Mouse (Mus musculus) hindbrain, embryonic 16.5 days (tissue): ENCODE results near the gene Cabin1. TPM values are rescaled to one million over a fixed set of nuclear protein-coding genes. Genes with fewer than 3 reads are reported as not detected.

ENCODE experiments used
- ATAC-seq: fragments of 200-750 bp; cut with Nextera tagmentation; 2 replicates; pipeline ENCODE4 v1.8.0; 2017; ENCODE audit warnings: moderate TSS enrichment, moderate library complexity
- H3K27ac ChIP-seq: fragments of 300-500 bp; sonication (generic); 2 replicates; pipeline ENCODE4 v1.5.1; 2014; ENCODE audit warnings: low read depth, mild to moderate bottlenecking, control low read depth, low read length, moderate library complexity
- H3K27me3 ChIP-seq: fragments of 300-500 bp; sonication (generic); replicated peaks from 2 replicates; pipeline ENCODE4 v1.6.1; 2014; ENCODE audit warnings: low read length; ENCODE audit not compliant: control insufficient read depth, insufficient read depth
- H3K36me3 ChIP-seq: fragments of 300-500 bp; sonication (generic); 2 replicates; pipeline ENCODE4 v1.6.1; 2014; ENCODE audit warnings: mild to moderate bottlenecking, low read length, moderate library complexity, mixed read lengths; ENCODE audit not compliant: control insufficient read depth, insufficient read depth
- H3K4me1 ChIP-seq: fragments of 300-500 bp; sonication (generic); 2 replicates; pipeline ENCODE4 v1.6.1; 2014; ENCODE audit warnings: low read depth, low read length; ENCODE audit not compliant: control insufficient read depth, insufficient read depth
- H3K4me2 ChIP-seq: fragments of 300-500 bp; sonication (generic); 2 replicates; pipeline ENCODE4 v1.6.1; 2014; ENCODE audit warnings: mild to moderate bottlenecking, low read length, control low read depth, moderate library complexity
- H3K4me3 ChIP-seq: fragments of 300-500 bp; sonication (generic); 2 replicates; pipeline ENCODE4 v1.5.1; 2014; ENCODE audit warnings: mild to moderate bottlenecking, low read length, control low read depth, moderate library complexity
- H3K9ac ChIP-seq: fragments of 300-500 bp; sonication (generic); 2 replicates; pipeline ENCODE4 v1.6.1; 2014; ENCODE audit warnings: low read depth, mild to moderate bottlenecking, control low read depth, low read length, moderate library complexity
- H3K9me3 ChIP-seq: fragments of 300-500 bp; sonication (generic); 2 replicates; pipeline ENCODE4 v1.6.1; 2014; ENCODE audit warnings: mild to moderate bottlenecking, low read length, moderate library complexity; ENCODE audit not compliant: control insufficient read depth
- WGBS: fragments of 180-500 bp; shearing (Covaris S2); extraction: QIAGEN DNeasy Blood & Tissue Kit; methylation state at CpG from one replicate; pipeline ENCODE4 v1.1.7; 2014; 5-methylcytosine and 5-hydroxymethylcytosine counted together
- polyA plus RNA-seq: library from polyadenylated mRNA; unstranded; fragments of >200 nt; fragmentation: Nextera tagmentation; extraction: Ambion mirVana; gene quantifications from 2 replicates; pipeline ENCODE4 v1.2.1, GENCODE M21; 2015

Gene Cabin1
- polyA plus RNA-seq, 1 experiment from 2014 or later = 30.9 TPM

GRCm38 (mm10) chr10:75633048-75633447 lies 131.1 kb downstream of the Cabin1 start:
- no peak overlapping the region for H3K4me2 ChIP-seq
- H3K9ac ChIP-seq = no peak overlapping the region
- no peaks in the 10 kb centered on the region for H3K4me1 ChIP-seq
- H3K36me3 ChIP-seq = no peaks in the 10 kb centered on the region
- no peak overlapping the region for H3K27ac ChIP-seq
- H3K9me3 ChIP-seq = no peaks in the 10 kb centered on the region
- no peak for ATAC-seq
- no peak overlapping the region for H3K4me3 ChIP-seq
- 62% methylated on average over 5 of the region's 5 CpGs for WGBS
- no peaks in the 10 kb centered on the region for H3K27me3 ChIP-seq

DNA sequence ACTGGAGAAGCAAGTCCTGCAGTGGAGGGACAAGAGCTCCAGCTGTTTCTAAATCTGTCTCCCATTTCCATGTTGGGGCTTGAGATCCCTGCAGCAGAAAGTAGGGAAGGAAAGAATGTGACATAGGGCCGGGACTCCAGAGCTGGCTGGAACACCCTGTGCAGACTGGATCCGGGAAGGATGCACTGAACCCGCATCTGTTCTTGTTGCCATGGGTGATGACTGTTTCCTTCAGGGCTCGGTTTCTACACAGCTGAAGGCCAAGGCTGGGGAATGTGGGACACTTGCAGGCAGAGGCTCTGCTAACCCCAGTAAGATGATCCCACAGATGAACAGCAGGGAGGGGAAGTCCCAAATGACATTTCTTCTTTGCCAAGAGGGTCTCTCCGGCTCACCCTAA lies 131.5 kb downstream of the Cabin1 start:
- peak; percentile 48; the same call in 1 of the 2 replicates for ATAC-seq
- Histone ChIP-seq H3K4me2 (no peak overlapping the region), H3K9me3 (no peaks in the 10 kb centered on the region), H3K4me1 (no peaks in the 10 kb centered on the region), H3K9ac (no peak overlapping the region), H3K27ac (no peak overlapping the region), H3K27me3 (no peaks in the 10 kb centered on the region), H3K36me3 (no peaks in the 10 kb centered on the region), H3K4me3 (no peak overlapping the region)
- 36% methylated on average over 5 of the region's 5 CpGs for WGBS

- WGBS = 81% methylated on average over 3 of the region's 3 CpGs
- Histone ChIP-seq H3K27me3 (no peaks in the 10 kb centered on the region), H3K4me1 (no peaks in the 10 kb centered on the region), H3K4me3 (no peak overlapping the region), H3K4me2 (no peak overlapping the region), H3K9ac (no peak overlapping the region), H3K36me3 (no peaks in the 10 kb centered on the region), H3K27ac (no peak overlapping the region), H3K9me3 (no peaks in the 10 kb centered on the region)
- no peak for ATAC-seq
These were observed 136.7 kb downstream of the Cabin1 start for GRCm38 (mm10) chr10:75627490-75627889.

GRCm38 (mm10) chr10:75626991-75627390 lies 137.2 kb downstream of the Cabin1 start:
- no peak overlapping the region for H3K4me2 ChIP-seq
- H3K27me3 ChIP-seq = no peaks in the 10 kb centered on the region
- H3K9me3 ChIP-seq = no peaks in the 10 kb centered on the region; the same call in 1 of the 2 replicates
- H3K4me1 ChIP-seq = no peaks in the 10 kb centered on the region
- WGBS = 73% methylated on average over 3 of the region's 3 CpGs
- ATAC-seq = no peak
- H3K27ac ChIP-seq = no peak overlapping the region
- H3K36me3 ChIP-seq = no peaks in the 10 kb centered on the region
- H3K4me3 ChIP-seq = no peak overlapping the region
- no peak overlapping the region for H3K9ac ChIP-seq

GRCm38 (mm10) chr10:75625920-75626319 lies 138.2 kb downstream of the Cabin1 start:
- no peak for ATAC-seq
- no peaks in the 10 kb centered on the region for H3K36me3 ChIP-seq
- WGBS = 68% methylated on average over 6 of the region's 6 CpGs
- no peak overlapping the region for H3K9ac ChIP-seq
- no peaks in the 10 kb centered on the region; the same call in 1 of the 2 replicates for H3K9me3 ChIP-seq
- no peaks in the 10 kb centered on the region for H3K27me3 ChIP-seq
- no peak overlapping the region for H3K27ac ChIP-seq
- H3K4me2 ChIP-seq = no peak overlapping the region
- no peak overlapping the region for H3K4me3 ChIP-seq
- no peaks in the 10 kb centered on the region for H3K4me1 ChIP-seq

- Histone ChIP-seq H3K9ac (no peak overlapping the region), H3K4me3 (no peak overlapping the region), H3K27ac (no peak overlapping the region), H3K27me3 (no peaks in the 10 kb centered on the region), H3K9me3 (no peaks in the 10 kb centered on the region; the same call in 1 of the 2 replicates), H3K36me3 (no peaks in the 10 kb centered on the region), H3K4me2 (no peak overlapping the region), H3K4me1 (no peaks in the 10 kb centered on the region)
- WGBS = 53% methylated on average over 3 of the region's 3 CpGs
- no peak for ATAC-seq
These were observed 143.3 kb downstream of the Cabin1 start for GRCm38 (mm10) chr10:75620818-75621217.

GRCm38 (mm10) chr10:75616044-75616443 lies 148.1 kb downstream of the Cabin1 start:
- ATAC-seq = no peak
- Histone ChIP-seq H3K36me3 (no peaks in the 10 kb centered on the region), H3K4me3 (no peak overlapping the region), H3K9me3 (no peaks in the 10 kb centered on the region), H3K9ac (no peak overlapping the region), H3K27ac (no peak overlapping the region), H3K27me3 (no peaks in the 10 kb centered on the region), H3K4me1 (no peaks in the 10 kb centered on the region), H3K4me2 (no peak overlapping the region)
- WGBS = 90% methylated on average over 4 of the region's 4 CpGs

DNA sequence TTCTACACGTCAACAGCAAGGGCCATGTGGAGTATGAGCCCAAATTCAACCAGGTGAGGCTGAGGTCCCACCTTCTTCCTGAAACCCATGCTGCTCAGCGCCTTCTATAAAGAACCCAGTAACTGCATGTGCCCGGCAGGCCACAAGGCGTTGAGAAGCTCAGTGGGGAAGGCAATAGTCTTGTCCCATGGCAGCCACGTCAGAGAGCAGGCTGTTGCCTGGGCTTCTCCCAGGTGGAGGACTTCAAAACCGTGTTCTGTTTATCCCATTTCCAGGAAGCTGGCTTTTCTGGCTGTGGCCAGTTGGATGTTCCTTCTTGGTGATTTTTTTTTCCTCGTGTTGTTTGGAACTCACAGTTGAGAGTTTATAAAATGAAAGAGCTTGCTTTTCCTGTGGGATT lies 153.7 kb downstream of the Cabin1 start:
- ATAC-seq = no peak

DNA sequence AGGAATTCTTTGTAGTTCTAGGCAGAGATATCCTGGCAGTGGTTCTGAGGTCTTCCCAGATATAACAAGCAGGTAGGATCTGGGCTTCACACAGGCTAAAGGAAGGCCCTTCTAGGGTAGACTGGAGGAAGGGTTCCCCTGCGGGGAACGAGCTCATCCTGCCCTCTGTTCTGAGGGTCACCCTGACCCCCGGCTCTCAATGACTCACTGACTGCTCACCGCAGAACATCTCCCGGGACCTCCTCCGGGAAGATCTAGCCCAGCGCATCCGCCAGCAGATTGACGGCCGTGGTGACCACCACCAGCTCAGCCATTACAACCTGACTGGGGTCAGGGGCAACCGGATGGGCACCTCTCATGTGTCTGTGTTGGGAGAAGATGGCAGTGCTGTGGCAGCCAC lies 155.2 kb downstream of the Cabin1 start:
- Histone ChIP-seq H3K9ac (no peak overlapping the region), H3K4me2 (no peak overlapping the region), H3K36me3 (no peaks in the 10 kb centered on the region), H3K27me3 (no peaks in the 10 kb centered on the region), H3K9me3 (no peaks in the 10 kb centered on the region), H3K4me1 (no peaks in the 10 kb centered on the region), H3K4me3 (no peak overlapping the region), H3K27ac (no peak overlapping the region)
- WGBS = 89% methylated on average over 11 of the region's 11 CpGs
- no peak for ATAC-seq

More for the DNA sequence above, 153.7 kb downstream of the Cabin1 start:
- no peaks in the 10 kb centered on the region for H3K9me3 ChIP-seq
- H3K27ac ChIP-seq = no peak overlapping the region
- H3K4me2 ChIP-seq = no peak overlapping the region
- H3K9ac ChIP-seq = no peak overlapping the region
- no peaks in the 10 kb centered on the region for H3K36me3 ChIP-seq
- no peaks in the 10 kb centered on the region for H3K4me1 ChIP-seq
- WGBS = 65% methylated on average over 7 of the region's 7 CpGs
- H3K27me3 ChIP-seq = no peaks in the 10 kb centered on the region
- no peak overlapping the region for H3K4me3 ChIP-seq

- H3K36me3 ChIP-seq = no peaks in the 10 kb centered on the region
- H3K9me3 ChIP-seq = no peaks in the 10 kb centered on the region
- H3K4me3 ChIP-seq = no peak overlapping the region
- WGBS = 89% methylated on average over 4 of the region's 4 CpGs
- H3K9ac ChIP-seq = no peak overlapping the region
- H3K4me1 ChIP-seq = no peaks in the 10 kb centered on the region
- no peak overlapping the region for H3K27ac ChIP-seq
- no peak for ATAC-seq
- H3K4me2 ChIP-seq = no peak overlapping the region
- no peaks in the 10 kb centered on the region for H3K27me3 ChIP-seq
These were observed 156.9 kb downstream of the Cabin1 start for GRCm38 (mm10) chr10:75607253-75607652.
